Mouse (Mus musculus): ENCODE measurements around the gene Exoc3l.
A peak's percentile ranks its signal among the peaks of the same experiment; 100 is the strongest.
"Not testable (repeated sequence)": the region's sequence is repeated elsewhere in the genome, so short reads cannot be mapped to it uniquely, and the experiment has no call there.

Exoc3l gene

DNA sequence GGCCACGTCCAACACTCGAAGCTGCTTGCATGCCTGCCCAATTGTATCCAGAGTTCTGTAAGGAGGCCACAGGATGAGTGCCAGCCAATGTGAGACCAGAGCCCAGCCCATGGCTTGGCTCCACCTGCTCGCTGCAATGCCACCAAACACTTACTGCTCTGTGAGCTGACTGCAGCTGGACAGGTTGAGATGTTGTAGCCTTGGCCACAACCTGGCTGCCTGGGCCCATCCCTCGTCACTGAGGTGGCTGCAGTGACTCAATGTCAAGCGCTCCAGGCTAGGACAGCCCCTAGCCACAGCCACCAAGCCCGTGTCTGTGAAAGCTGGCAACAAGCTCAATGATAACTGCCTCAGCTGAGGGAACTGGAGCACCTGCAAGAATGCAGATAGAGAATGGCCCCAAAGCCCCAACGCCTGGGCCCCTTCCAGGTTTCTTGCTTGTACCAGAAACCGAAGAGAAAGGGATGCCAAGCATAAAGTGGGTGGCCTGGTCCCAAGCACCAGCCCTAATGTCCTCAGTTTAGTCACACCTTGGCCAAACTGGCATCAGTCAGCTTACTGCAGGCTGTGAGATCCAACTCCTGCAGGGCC is 17.1 kb upstream of the Exoc3l start:
- peak; percentile 39 for DNase-seq

DNA sequence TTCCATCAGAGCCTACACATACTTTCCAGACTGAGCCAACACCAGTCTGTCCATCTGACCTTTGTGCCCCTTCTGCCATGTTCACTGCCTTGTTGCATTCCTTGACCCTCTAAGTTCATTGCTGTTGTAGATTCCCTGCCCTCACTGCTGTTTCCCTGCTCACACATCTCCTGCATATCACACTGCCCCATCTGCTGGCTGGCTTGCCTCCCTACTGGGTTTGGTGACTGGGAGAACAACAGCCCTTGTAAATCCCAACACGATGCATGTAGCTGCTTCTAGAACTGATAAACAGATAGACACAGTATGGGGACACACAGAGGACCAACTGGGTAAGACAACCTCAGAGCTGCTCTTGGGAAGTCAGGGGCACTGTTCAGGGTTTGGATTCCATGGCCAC is 15.8 kb upstream of the Exoc3l start:
- DNase-seq = no peak

DNA sequence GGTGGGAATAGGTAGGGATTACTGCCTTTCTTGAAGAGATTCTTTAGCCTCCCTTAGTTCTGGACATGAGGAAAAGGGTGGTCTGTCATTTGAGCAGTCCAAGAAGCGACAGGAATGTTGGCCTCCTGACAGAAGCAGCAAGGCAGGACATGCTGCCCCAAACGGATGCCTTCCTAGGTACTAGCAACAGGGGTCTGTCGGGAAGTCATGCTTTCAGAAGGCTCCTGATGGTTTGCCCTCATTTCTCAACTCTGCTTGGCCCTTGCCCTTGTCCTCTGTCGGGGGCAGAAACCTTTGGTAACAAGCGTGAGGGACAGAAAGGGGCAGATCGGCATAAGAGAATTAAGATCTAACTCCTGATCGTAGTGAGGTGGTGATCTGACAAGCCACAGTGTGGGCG is 14.2 kb upstream of the Exoc3l start:
- DNase-seq = peak; percentile 49

GRCm38 (mm10) chr8:105309142-105309847 is 13.4 kb upstream of the Exoc3l start:
- peak; percentile 90 for DNase-seq

GRCm38 (mm10) chr8:105308428-105308827 is 12.5 kb upstream of the Exoc3l start:
- peak; percentile 36 for DNase-seq

DNA sequence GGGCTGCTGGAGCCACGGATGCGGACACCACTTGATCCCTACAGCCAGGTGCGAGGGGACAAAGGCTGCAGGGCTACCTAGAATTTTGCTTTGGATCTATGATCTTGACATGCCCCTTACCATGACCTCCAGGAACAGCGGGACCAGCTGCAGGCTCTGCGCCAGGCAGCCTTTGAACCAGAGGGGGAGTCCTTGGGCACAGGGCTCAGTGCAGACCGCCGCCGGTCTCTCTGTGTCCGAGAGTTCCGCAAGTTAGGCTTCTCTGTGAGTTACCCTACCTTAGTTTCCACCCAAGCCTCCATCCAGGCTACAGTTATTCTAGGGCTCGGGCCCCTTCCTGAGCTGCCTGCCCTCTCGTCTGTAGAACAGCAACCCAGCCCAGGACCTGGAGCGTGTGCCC is 11.8 kb upstream of the Exoc3l start:
- DNase-seq = peak; percentile 31

GRCm38 (mm10) chr8:105306146-105306691 is 10.3 kb upstream of the Exoc3l start:
- DNase-seq = peak; percentile 49

GRCm38 (mm10) chr8:105305211-105306145 is 9.6 kb upstream of the Exoc3l start, which contains the start of gene Elmo3:
Gene Elmo3, plus strand, starts transcription at chr8:105305601.
- peak; percentile 78 for DNase-seq

DNA sequence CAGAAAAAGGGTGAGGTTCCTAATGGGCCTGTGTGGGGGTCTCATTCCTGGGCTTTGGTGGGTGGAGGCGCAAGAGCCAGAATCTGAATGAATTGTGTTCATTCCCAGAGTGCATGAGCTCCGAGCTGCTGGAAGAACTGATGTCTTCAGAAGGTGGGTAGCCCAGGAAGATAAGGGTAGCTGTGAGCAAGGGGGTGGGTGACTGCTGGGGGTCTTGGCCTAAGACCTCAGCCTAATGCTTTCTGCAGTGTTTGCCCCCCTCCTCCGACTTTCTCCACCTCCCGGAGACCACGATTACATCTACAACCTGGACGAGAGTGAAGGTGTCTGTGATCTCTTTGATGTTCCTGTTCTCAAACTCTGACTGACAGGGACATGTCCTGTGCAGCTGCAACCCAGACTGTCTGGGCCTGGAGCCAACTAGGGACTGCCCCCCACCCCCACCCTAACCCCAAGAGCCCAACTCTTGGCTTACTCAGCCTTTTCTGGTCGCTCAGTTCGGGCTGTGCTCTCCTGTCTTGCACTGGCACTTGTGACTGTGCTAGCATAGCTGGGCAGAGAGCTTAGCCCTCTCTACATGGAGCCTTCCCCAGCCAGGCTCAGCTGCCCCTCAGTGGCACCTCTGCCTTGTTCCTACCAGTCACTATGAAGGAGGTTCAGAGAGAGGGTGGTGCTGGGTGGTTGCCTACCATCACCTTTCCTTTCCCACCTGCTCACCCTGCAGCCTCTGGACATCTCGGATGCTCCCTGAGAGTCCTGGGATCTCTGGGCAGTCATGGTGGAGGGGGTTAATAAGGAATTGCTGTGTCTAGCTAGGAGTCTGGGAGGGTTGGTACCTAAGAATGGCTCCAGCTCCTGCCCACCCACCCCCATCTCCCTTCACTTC is 8.7 kb upstream of the Exoc3l start:
- DNase-seq = no peak

- DNase-seq = no peak
These were observed 8.0 kb upstream of the Exoc3l start for GRCm38 (mm10) chr8:105303874-105304273.

- no peak for DNase-seq
These were observed 7.5 kb upstream of the Exoc3l start for GRCm38 (mm10) chr8:105303396-105303795.

DNA sequence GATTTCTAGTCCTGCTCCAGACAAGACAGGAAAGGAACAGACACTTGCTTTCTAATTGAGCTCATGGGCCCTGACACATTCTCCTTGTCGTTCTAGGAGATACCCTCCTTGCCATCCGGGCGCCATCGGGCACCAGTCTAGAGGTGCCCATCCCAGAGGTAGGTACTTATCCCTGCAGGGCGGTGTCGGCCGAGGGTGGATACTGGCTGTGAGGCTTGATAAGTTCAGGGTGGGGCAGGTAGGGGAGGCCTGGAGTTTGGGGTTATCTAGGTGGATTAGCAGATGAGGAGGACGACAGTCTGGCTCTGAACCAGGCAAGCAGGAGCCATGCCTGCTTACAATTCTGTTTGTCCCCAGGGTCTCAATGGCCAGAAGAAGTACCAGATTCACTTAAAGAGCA is 4.1 kb upstream of the Exoc3l start:
- DNase-seq = no peak

GRCm38 (mm10) chr8:105298351-105299252 is 2.7 kb upstream of the Exoc3l start:
- no peak for DNase-seq

GRCm38 (mm10) chr8:105297511-105298192 is 1.8 kb upstream of the Exoc3l start, which contains the start of gene E2f4:
Gene E2f4, plus strand, starts transcription at chr8:105297663.
- peak; percentile 88 for DNase-seq

DNA sequence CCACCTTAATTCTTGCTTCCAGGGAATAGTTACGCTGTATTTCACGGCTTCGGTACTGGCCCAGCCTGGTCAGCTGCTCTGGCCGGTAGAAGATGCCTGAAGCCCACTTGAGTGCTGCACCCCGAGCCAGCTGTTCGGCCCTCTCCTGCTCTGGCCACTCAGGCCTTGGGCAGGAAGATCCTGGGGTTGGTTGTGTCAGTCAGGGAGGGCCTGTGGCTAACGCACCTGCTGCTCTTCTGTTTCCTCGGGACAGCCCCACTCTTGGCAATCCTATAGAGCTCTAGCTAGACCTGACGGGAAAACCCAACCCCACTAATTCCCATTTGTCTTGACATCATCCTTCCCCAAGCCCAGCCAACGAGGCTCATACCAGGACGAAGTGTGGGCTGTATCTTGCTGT is 645 bp downstream of the Exoc3l start:
- no peak for DNase-seq

DNA sequence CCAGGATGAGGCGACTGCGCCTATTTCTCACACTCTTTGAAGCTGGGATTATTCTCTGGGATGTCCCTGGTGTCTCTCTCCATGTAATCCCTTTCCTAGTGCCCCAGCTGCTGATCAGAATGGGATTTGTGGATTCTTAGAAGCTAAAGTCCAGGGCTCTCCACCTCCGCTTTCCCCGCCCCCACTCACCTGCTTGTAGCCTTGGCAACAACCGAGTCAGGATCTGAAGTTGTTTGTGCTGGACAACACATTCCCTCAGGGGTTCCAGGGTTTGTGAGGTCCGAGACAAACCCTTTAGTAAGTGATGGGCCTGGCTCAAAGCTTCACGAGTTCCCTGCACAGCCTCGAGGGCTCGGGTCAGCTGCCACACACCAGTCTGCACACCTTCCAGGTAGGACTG is 1.1 kb downstream of the Exoc3l start:
- no peak for DNase-seq

DNA sequence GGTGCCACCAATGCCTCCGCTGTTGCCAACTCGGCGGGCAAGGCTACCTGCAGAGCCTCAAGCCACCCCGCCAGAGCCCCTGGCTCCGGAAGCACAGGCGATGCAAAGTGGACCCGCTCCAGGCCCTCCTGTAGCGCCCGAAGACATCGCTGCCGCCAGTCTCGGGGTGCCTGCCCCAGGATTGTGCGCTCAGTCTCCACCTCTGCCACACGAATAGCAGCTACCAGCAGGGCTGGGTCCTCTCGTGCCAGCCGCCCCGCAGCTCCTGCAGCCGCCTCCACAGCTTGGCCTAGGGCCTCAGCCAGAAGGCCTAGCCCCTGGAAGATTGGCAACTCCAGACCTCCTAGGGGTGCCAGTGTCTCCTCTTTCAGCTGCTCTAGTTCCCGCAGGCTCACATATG is 2.5 kb downstream of the Exoc3l start:
- DNase-seq = peak; percentile 79

DNA sequence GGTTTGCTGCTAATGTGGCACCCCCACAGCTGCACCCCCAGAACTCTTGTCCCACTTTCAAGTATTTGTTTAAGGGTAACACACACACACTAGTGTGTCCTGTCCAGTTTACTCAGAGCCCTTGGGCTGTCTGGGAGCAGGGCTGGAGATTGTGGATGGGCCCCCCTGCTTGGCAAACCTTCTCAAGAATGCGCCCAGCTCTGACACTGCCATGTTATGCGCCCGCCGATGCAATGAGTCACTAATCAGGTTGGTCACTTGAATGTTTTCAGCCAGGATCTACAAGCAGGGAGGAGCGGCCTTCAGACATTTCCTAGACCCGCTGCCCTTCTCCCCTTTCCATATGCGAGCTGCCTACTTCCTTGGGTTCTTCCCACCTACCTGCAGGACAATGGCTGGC is 3.4 kb downstream of the Exoc3l start:
- DNase-seq = no peak

GRCm38 (mm10) chr8:105291802-105292201 is 4.1 kb downstream of the Exoc3l start:
- DNase-seq = not testable (repeated sequence)

DNA sequence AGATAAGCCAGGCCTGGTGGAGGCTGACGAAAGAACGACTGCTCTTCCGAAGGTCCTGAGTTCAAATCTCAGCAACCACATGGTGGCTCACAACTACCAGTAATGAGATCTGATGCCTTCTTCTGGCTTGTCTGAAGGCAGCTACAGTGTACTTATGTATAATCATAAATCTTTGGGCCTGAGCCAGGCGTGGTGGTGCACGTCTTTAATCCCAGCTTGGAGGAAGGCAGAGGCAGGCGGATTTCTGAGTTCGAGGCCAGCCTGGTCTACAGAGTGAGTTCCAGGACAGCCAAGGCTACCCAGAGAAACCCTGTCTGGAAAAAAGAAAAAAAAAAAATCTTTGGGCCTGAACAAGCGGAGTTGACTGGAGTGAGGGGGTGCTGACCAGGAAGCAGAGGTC is 4.5 kb downstream of the Exoc3l start:
- DNase-seq = not testable (repeated sequence)
